Mouse (Mus musculus): ENCODE data around the gene Cyp2j8.

DNA sequence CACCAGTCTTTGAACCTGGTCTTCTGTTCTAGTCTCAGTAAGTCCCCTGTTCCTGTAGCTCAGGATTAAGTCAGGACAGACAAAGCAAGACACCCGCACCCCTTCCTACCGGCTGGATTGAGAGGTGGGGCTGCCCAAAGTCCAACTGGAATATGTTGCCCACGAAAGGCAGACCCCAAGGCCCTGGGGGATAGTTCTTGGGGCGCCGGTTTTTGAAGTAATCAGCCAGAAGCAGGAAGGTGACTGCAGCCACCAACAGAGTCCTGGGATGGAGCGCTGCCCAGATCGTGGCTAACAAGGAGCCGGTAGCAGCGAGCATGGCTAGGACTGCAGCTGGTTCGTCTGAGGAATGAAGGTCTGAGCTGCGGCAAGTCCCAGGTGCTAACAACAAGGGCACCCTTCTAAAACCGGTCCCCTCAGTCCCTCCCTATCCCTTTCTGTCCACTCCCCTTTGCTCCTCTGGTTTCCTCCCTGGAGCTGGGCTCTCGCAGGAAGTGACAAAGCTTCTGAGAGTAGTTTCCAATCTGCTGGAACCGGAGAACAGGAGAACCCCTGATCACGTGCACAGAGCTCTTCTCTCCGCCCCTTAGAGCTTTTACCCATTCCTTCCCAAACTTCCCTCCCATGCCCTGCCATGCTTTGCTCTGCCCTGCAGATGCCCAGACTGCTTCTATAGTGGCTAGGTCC lies 46.1 kb upstream of the Cyp2j8 start, which contains the start of gene Cyp2j6:
- TF ChIP-seq POLR2A (IDR thresholded peaks at IDR 0.05; ENCODE audit: insufficient read length, low read depth) (peak; percentile 23), TCF12 (IDR thresholded peaks at IDR 0.05; ENCODE audit: insufficient read depth, poor library complexity, severe bottlenecking) (no peak), MYOD1 (IDR thresholded peaks at IDR 0.05; ENCODE audit: control insufficient read depth in 1 of 3, insufficient read length in 2 of 3, low read depth in 2 of 3) (no peak), E2F4 (IDR thresholded peaks at IDR 0.05; ENCODE audit: insufficient read depth) (no peak)
